Mouse (Mus musculus) embryonic facial prominence, embryonic 13.5 days (tissue): ENCODE measurements around the gene Cdkal1. TPM values are rescaled to one million over a fixed set of nuclear protein-coding genes. Genes with fewer than 3 reads are reported as not detected.

Experiments used
- ATAC-seq: fragments of 200-750 bp; cut with Nextera tagmentation; 2 replicates; pipeline ENCODE4 v1.8.0; 2017; ENCODE audit warnings: low read depth; ENCODE audit not compliant: insufficient number of reproducible peaks, insufficient read depth, low FRiP score, low TSS enrichment
- H3K27ac ChIP-seq: fragments of 300-500 bp; sonication (generic); 2 replicates; pipeline ENCODE4 v1.5.1; 2015; ENCODE audit warnings: moderate library complexity, mild to moderate bottlenecking, inconsistent platforms
- H3K27me3 ChIP-seq: fragments of 300-500 bp; sonication (generic); 2 replicates; pipeline ENCODE4 v1.6.1; 2015; ENCODE audit warnings: mild to moderate bottlenecking, inconsistent platforms
- H3K36me3 ChIP-seq: fragments of 300-500 bp; sonication (generic); 2 replicates; pipeline ENCODE4 v1.6.1; 2015; ENCODE audit warnings: mild to moderate bottlenecking, inconsistent platforms
- H3K4me1 ChIP-seq: fragments of 300-500 bp; sonication (generic); 2 replicates; pipeline ENCODE4 v1.6.1; 2015; ENCODE audit warnings: inconsistent platforms
- H3K4me2 ChIP-seq: fragments of 300-500 bp; sonication (generic); 2 replicates; pipeline ENCODE4 v1.6.1; 2015; ENCODE audit warnings: moderate library complexity, mild to moderate bottlenecking, inconsistent platforms
- H3K4me3 ChIP-seq: fragments of 300-500 bp; sonication (generic); 2 replicates; pipeline ENCODE4 v1.5.1; 2015; ENCODE audit warnings: mild to moderate bottlenecking, inconsistent platforms
- H3K9ac ChIP-seq: fragments of 300-500 bp; sonication (generic); 2 replicates; pipeline ENCODE4 v1.6.1; 2015; ENCODE audit warnings: mild to moderate bottlenecking, inconsistent platforms
- H3K9me3 ChIP-seq: fragments of 300-500 bp; sonication (generic); 2 replicates; pipeline ENCODE4 v1.6.1; 2016; ENCODE audit warnings: inconsistent platforms
- whole genome bisulfite sequencing: fragments of 180-500 bp; shearing (Covaris S2); methylation state at CpG from one replicate; pipeline ENCODE4 v1.1.7; 2015; ENCODE audit warnings: mixed read lengths; 5-methylcytosine and 5-hydroxymethylcytosine counted together
- polyA plus RNA-seq: library from polyadenylated mRNA; unstranded; fragments of >200 nt; fragmentation: Nextera tagmentation; extraction: Ambion mirVana; gene quantifications from 2 replicates; pipeline ENCODE4 v1.2.1, GENCODE M21; 2015

The Cdkal1 gene
- polyA plus RNA-seq, 1 experiment from 2014 or later = 34.0 TPM

- ATAC-seq = no peak
- 83% methylated on average over 6 of the region's 6 CpGs for WGBS
Observed at GRCm38 (mm10) chr13:29650576-29651236, 204.8 kb downstream of the Cdkal1 start.

DNA sequence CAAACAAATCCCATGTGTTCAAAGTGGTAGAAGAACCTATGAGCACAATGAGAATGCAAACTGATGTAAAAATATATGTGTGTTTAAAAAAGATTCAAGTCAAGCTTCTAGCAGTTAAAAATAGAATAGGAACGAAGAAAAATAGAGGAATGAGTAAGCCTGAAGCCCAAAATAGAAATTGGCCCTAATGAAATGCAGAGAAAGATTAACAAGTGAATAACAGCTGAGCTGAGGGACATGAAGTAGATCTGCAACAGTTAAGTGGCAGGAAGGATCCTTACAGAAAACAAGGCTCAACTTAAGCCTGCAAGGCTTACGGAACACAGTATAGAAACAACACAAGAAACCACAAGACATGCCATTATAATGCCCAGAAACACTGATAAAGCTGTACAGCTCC is 205.9 kb downstream of the Cdkal1 start:
- H3K36me3 ChIP-seq = no peaks in the 10 kb centered on the region
- H3K4me1 ChIP-seq = 0 out of 2 replicates have a peak, but pooled peaks cover 3% of the 10 kb centered on the region
- no peaks in the 10 kb centered on the region for H3K27me3 ChIP-seq
- H3K27ac ChIP-seq = no peak overlapping the region
- no peaks in the 10 kb centered on the region for H3K9me3 ChIP-seq
- H3K9ac ChIP-seq = no peak overlapping the region
- 44% methylated on average over 2 of the region's 2 CpGs for WGBS
- H3K4me3 ChIP-seq = no peak overlapping the region
- no peak overlapping the region for H3K4me2 ChIP-seq
- ATAC-seq = no peak

More at GRCm38 (mm10) chr13:29650576-29651236, 204.8 kb downstream of the Cdkal1 start:
- no peak overlapping the region for H3K4me3 ChIP-seq
- no peaks in the 10 kb centered on the region for H3K36me3 ChIP-seq
- H3K4me2 ChIP-seq = no peak overlapping the region
- 0 out of 2 replicates have a peak, but pooled peaks cover 3% of the 10 kb centered on the region for H3K4me1 ChIP-seq
- H3K9me3 ChIP-seq = no peaks in the 10 kb centered on the region
- H3K9ac ChIP-seq = no peak overlapping the region
- H3K27ac ChIP-seq = no peak overlapping the region
- no peaks in the 10 kb centered on the region for H3K27me3 ChIP-seq

GRCm38 (mm10) chr13:29642226-29642625 is 213.2 kb downstream of the Cdkal1 start:
- Histone ChIP-seq H3K4me3 (no peak overlapping the region), H3K4me1 (peaks cover 5% of the 10 kb centered on the region; the same call in 1 of the 2 replicates), H3K4me2 (no peak overlapping the region), H3K9ac (no peak overlapping the region), H3K27me3 (no peaks in the 10 kb centered on the region), H3K9me3 (no peaks in the 10 kb centered on the region), H3K27ac (no peak overlapping the region), H3K36me3 (no peaks in the 10 kb centered on the region)
- 56% methylated on average over 2 of the region's 2 CpGs for WGBS
- ATAC-seq = no peak

GRCm38 (mm10) chr13:29641200-29641599 is 214.3 kb downstream of the Cdkal1 start:
- Histone ChIP-seq H3K36me3 (no peaks in the 10 kb centered on the region), H3K9ac (no peak overlapping the region), H3K4me3 (no peak overlapping the region), H3K27ac (no peak overlapping the region), H3K4me1 (peaks cover 5% of the 10 kb centered on the region; the same call in 1 of the 2 replicates), H3K9me3 (no peaks in the 10 kb centered on the region), H3K27me3 (no peaks in the 10 kb centered on the region), H3K4me2 (no peak overlapping the region)
- WGBS = 82% methylated on average over 5 of the region's 5 CpGs
- ATAC-seq = no peak

DNA sequence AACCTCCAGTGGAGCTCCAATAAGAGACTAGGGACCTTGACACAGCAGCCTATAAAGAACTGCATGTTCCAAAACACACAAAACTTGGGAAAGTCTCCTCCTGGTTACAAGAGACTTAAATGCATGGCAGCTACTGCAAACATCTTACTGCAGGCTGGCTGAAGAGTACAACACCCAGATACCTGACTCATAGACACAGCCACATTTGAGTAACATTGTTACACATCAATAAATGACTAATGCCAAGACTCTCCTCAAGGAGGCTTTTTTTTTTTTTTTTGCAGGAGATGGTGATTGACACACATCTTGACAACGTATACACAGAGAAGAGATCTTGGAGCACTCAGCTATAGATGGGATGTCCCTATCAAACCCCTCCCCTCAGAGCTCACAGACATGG is 215.3 kb downstream of the Cdkal1 start:
- Histone ChIP-seq H3K9me3 (no peaks in the 10 kb centered on the region), H3K36me3 (no peaks in the 10 kb centered on the region), H3K27me3 (no peaks in the 10 kb centered on the region), H3K4me1 (peaks cover 5% of the 10 kb centered on the region; the same call in 1 of the 2 replicates), H3K4me2 (no peak overlapping the region), H3K4me3 (no peak overlapping the region), H3K9ac (no peak overlapping the region), H3K27ac (no peak overlapping the region)
- WGBS = 88% methylated on average over 1 of the region's 1 CpGs
- no peak for ATAC-seq

DNA sequence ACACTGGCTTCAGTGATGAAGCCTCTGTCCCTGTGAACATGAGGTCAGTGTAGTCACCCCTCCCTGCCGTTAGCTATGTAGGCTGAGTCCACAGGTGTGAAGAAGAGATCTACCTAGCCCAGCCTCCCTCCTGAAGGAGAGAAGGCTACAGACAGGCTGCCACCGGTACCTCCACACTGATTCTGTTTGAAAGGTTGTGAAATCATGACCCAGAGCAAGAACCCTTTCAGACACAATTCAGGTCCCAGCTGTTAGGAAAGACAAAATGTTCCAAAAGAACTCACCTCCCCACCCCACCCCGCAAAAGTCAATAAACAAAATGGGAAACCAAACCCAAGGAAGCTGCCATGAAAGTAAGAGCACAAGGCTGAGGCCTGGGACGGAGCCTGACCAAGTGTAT is 217.2 kb downstream of the Cdkal1 start:
- ATAC-seq = no peak
- no peak overlapping the region for H3K27ac ChIP-seq
- 90% methylated on average over 4 of the region's 4 CpGs for WGBS
- no peak overlapping the region for H3K9ac ChIP-seq
- no peak overlapping the region for H3K4me2 ChIP-seq
- H3K9me3 ChIP-seq = no peaks in the 10 kb centered on the region
- H3K27me3 ChIP-seq = no peaks in the 10 kb centered on the region
- H3K36me3 ChIP-seq = no peaks in the 10 kb centered on the region
- H3K4me3 ChIP-seq = no peak overlapping the region
- H3K4me1 ChIP-seq = peaks cover 5% of the 10 kb centered on the region; the same call in 1 of the 2 replicates

DNA sequence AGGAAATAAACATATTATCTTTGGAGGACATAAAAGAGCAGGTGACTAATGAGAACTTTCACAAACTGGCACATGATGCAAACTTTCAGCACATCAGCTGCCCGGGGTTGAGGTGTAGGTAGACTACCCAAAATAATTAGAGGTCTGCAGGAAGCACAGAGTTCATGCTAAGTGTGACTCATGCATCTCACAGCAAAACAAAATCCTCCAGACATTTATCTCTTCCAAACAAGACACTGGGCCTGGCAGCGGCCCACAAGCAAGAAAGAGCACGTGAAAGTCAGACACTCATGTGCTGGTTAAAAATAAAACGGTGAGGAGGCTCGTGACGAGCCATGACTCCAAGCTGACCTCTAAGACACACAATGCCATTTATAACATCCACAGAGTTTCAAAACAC is 217.7 kb downstream of the Cdkal1 start:
- H3K27ac ChIP-seq = no peak overlapping the region
- ATAC-seq = no peak
- H3K4me1 ChIP-seq = peaks cover 5% of the 10 kb centered on the region; the same call in 1 of the 2 replicates
- no peak overlapping the region for H3K4me2 ChIP-seq
- H3K4me3 ChIP-seq = no peak overlapping the region
- H3K9me3 ChIP-seq = no peaks in the 10 kb centered on the region
- H3K36me3 ChIP-seq = no peaks in the 10 kb centered on the region
- WGBS = 81% methylated on average over 6 of the region's 6 CpGs
- no peaks in the 10 kb centered on the region for H3K27me3 ChIP-seq
- H3K9ac ChIP-seq = no peak overlapping the region

DNA sequence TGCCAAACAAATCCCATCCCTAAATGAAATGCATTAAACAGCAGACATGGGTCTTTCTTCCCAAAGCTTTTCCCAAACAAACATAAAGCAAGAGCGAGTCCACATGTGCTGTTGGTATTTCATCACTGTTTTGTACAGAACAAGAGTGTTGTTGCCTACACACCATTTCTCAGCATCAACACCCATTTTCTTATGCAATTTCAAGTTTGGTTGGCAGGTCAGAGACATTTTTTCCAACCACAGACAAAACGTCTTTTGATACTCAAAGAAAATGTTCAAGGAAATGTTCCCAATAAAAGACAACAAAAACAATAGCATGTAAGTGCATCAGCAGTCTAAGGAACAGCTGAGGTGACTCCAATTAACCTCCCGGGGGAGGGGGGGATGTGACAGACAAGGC is 219.9 kb downstream of the Cdkal1 start:
- H3K27me3 ChIP-seq = no peaks in the 10 kb centered on the region
- no peak overlapping the region for H3K27ac ChIP-seq
- ATAC-seq = no peak
- no peaks in the 10 kb centered on the region for H3K36me3 ChIP-seq
- no peak overlapping the region for H3K4me3 ChIP-seq
- no peaks in the 10 kb centered on the region for H3K9me3 ChIP-seq
- 72% methylated on average over 3 of the region's 3 CpGs for WGBS
- no peak overlapping the region for H3K4me2 ChIP-seq
- H3K4me1 ChIP-seq = peaks cover 13% of the 10 kb centered on the region
- no peak overlapping the region for H3K9ac ChIP-seq

DNA sequence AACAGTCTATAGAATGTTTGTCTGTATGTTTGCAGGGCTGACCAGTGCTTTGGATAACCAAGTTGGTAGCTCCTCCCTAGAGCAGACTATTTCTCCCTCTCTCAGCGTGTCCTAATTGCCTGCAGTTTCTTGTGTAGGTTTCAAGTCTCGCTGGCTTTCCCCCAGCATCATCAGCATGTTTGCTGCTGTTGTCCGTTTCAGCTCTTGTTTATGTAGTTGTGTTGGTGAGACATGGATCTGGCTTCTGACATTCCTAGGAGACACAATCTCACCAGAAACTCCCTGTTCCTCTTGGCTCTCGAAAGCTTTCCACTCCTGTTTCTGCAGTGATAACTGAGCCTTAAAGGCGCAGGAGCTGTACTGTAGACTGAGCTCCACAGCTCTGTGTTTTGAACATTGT is 224.1 kb downstream of the Cdkal1 start:
- WGBS = 43% methylated on average over 5 of the region's 5 CpGs
- H3K9ac ChIP-seq = no peak overlapping the region
- no peaks in the 10 kb centered on the region for H3K27me3 ChIP-seq
- H3K4me2 ChIP-seq = no peak overlapping the region
- no peaks in the 10 kb centered on the region for H3K36me3 ChIP-seq
- H3K27ac ChIP-seq = peak overlapping the region; percentile 8; the same call in 1 of the 2 replicates
- no peak for ATAC-seq
- H3K4me1 ChIP-seq = peaks cover 18% of the 10 kb centered on the region
- H3K9me3 ChIP-seq = no peaks in the 10 kb centered on the region
- H3K4me3 ChIP-seq = no peak overlapping the region

DNA sequence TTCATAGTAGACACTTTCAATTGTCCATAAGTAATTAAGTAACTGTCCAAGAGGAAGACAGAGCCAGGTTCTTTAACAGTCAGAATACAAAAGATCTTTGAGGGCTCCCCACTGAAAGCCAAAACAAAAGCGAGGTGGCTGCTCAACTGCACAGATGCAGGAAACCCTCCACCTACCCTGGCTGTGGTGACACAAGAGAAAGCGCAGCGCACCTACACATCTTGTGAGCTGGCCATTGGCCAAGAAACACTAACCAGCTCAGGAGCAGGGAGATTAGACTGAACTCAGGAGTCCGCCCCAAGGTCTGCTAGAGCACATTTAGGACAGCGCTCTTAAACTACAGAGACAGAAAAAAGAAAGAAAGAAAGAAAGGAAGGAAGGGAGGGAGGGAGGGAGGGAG is 226.9 kb downstream of the Cdkal1 start:
- peak; percentile 37; the same call in 1 of the 2 replicates for ATAC-seq
- 0 out of 2 replicates have a peak overlapping the region, but pooled peaks have one; percentile 22 for H3K27ac ChIP-seq

DNA sequence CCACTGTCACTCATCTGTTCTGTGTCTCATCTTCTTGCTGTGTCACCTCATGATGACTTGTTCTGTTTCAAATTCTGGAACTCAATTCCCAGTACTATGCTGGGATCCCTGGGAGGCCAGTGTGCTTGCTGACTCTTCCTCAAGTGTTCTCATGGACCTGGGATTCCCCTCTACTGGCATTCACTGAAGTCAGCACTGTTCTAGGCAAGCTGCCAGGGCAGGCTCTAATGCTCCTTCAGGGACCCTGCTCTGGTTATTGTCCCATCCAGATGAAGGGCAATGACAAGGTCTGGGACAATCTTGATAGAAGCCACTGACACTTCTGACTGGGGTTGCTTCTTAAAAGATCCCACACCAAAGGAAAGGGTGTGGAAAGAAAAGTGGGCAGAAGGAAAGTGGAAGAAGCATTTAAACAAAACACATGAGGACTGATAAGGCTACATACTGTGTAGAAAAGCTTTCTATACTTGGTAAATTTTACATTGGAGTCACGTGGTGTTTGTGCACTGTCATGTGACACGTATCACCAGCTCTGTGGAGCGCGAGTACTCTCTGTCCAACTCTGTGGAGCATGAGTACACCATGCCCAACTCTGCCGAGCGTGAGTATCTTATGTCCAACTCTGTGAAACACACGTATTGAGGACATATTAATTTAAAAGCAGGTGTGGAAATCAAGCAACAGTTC is 227.9 kb downstream of the Cdkal1 start:
- no peaks in the 10 kb centered on the region for H3K36me3 ChIP-seq
- no peak overlapping the region for H3K4me2 ChIP-seq
- no peaks in the 10 kb centered on the region for H3K9me3 ChIP-seq
- no peaks in the 10 kb centered on the region for H3K27me3 ChIP-seq
- no peak for ATAC-seq
- 87% methylated on average over 7 of the region's 7 CpGs for WGBS
- peaks cover 18% of the 10 kb centered on the region for H3K4me1 ChIP-seq
- H3K9ac ChIP-seq = no peak overlapping the region
- H3K27ac ChIP-seq = peak overlapping the region; percentile 28; the same call in 1 of the 2 replicates
- H3K4me3 ChIP-seq = no peak overlapping the region

More for the DNA sequence above, 226.9 kb downstream of the Cdkal1 start:
- no peaks in the 10 kb centered on the region for H3K9me3 ChIP-seq
- H3K27me3 ChIP-seq = no peaks in the 10 kb centered on the region
- H3K4me1 ChIP-seq = peaks cover 18% of the 10 kb centered on the region
- H3K36me3 ChIP-seq = no peaks in the 10 kb centered on the region
- H3K9ac ChIP-seq = no peak overlapping the region
- 37% methylated on average over 5 of the region's 5 CpGs for WGBS
- no peak overlapping the region for H3K4me2 ChIP-seq
- no peak overlapping the region for H3K4me3 ChIP-seq

GRCm38 (mm10) chr13:29624929-29625328 is 230.5 kb downstream of the Cdkal1 start:
- no peaks in the 10 kb centered on the region for H3K27me3 ChIP-seq
- H3K36me3 ChIP-seq = no peaks in the 10 kb centered on the region
- no peak overlapping the region for H3K4me2 ChIP-seq
- ATAC-seq = no peak
- no peak overlapping the region for H3K9ac ChIP-seq
- H3K4me1 ChIP-seq = peaks cover 10% of the 10 kb centered on the region; the same call in 1 of the 2 replicates
- WGBS = 78% methylated on average over 1 of the region's 1 CpGs
- H3K4me3 ChIP-seq = no peak overlapping the region
- H3K27ac ChIP-seq = no peak overlapping the region
- no peaks in the 10 kb centered on the region for H3K9me3 ChIP-seq
